Mouse (Mus musculus) liver, postnatal 0 days (tissue): Measurements from ENCODE around the gene Dnttip1. TPM values are rescaled to one million over a fixed set of nuclear protein-coding genes. Genes with fewer than 3 reads are reported as not detected.

ENCODE experiments used
- ATAC-seq: fragments of 200-750 bp; cut with Nextera tagmentation; 2 replicates; pipeline ENCODE4 v1.8.0; 2017; ENCODE audit warnings: mild to moderate bottlenecking, moderate library complexity
- DNase-seq: peaks from one replicate; pipeline ENCODE4 v3.0.0-alpha.2; 2016
- H3K27ac ChIP-seq: fragments of 300-500 bp; sonication (generic); 2 replicates; pipeline ENCODE4 v1.5.1; 2014; ENCODE audit warnings: antibody characterized with exemption, moderate library complexity, mild to moderate bottlenecking, low read depth
- H3K27me3 ChIP-seq: fragments of 300-500 bp; sonication (generic); 2 replicates; pipeline ENCODE4 v1.6.1; 2014; ENCODE audit warnings: low read length, control low read depth, mixed read lengths; ENCODE audit not compliant: insufficient read depth
- H3K36me3 ChIP-seq: fragments of 300-500 bp; sonication (generic); replicated peaks from 2 replicates; pipeline ENCODE4 v1.6.1; 2014; ENCODE audit warnings: mild to moderate bottlenecking, control low read depth, low read length, moderate library complexity, mixed read lengths; ENCODE audit not compliant: insufficient read depth
- H3K4me1 ChIP-seq: fragments of 300-500 bp; sonication (generic); 2 replicates; pipeline ENCODE4 v1.6.1; 2014; ENCODE audit warnings: antibody characterized with exemption, mild to moderate bottlenecking, control low read depth; ENCODE audit not compliant: insufficient read depth
- H3K4me2 ChIP-seq: fragments of 300-500 bp; sonication (generic); 2 replicates; pipeline ENCODE4 v1.6.1; 2014; ENCODE audit warnings: low read depth, mild to moderate bottlenecking, low read length, moderate library complexity, mixed read lengths
- H3K4me3 ChIP-seq: fragments of 300-500 bp; sonication (generic); 2 replicates; pipeline ENCODE4 v1.5.1; 2014; ENCODE audit warnings: low read depth, low read length
- H3K9ac ChIP-seq: fragments of 300-500 bp; sonication (generic); replicated peaks from 2 replicates; pipeline ENCODE4 v1.6.1; 2014; ENCODE audit warnings: mild to moderate bottlenecking, moderate library complexity
- H3K9me3 ChIP-seq: fragments of 300-500 bp; sonication (generic); 2 replicates; pipeline ENCODE4 v1.6.1; 2016; ENCODE audit warnings: mild to moderate bottlenecking, control low read depth, low read length, mixed read lengths
- CTCF ChIP-seq: sonication (generic); IDR thresholded peaks from 2 replicates; pipeline ENCODE4 v1.5.1; 2016; ENCODE audit warnings: antibody characterized with exemption, low read depth
- EP300 ChIP-seq: IDR thresholded peaks from 2 replicates; pipeline ENCODE4 v1.6.1; 2016; ENCODE audit warnings: antibody characterized with exemption, low read depth, mild to moderate bottlenecking
- WGBS: fragments of 180-500 bp; shearing (Covaris S2); extraction: QIAGEN DNeasy Blood & Tissue Kit; methylation state at CpG from one replicate; pipeline ENCODE4 v1.1.7; 2014; ENCODE audit not compliant: insufficient replicate concordance; 5-methylcytosine and 5-hydroxymethylcytosine counted together
- polyA plus RNA-seq: library from polyadenylated mRNA; unstranded; fragments of >200 nt; fragmentation: Nextera tagmentation; extraction: Ambion mirVana; gene quantifications from 2 replicates; pipeline ENCODE4 v1.2.1, GENCODE M21; 2015

Dnttip1 gene
- polyA plus RNA-seq, 1 experiment from 2014 or later, result 33.7 TPM

DNA sequence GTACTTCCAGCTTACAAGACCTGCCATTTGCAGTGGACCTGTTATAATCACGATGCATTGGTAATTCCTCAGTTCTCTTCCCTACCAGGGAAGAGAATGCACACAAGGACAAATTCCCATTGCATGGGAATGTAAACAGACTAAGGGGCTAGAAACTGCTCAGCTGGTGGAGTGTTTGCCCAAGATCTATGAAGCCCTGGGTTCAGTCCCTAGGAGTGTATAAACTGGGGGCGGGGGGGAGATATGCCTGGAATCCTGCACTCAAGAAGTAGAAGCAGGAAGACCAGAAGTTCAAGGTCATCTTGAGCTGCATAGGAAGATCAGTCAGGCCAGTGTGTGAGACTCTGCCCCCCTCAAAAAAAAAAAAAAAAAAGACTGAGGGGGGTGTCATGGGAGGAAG, 12.5 kb upstream of the Dnttip1 start:
- TF ChIP-seq CTCF, result no peak
- ATAC-seq (no peak), DNase-seq (no peak)
- Histone ChIP-seq H3K36me3 (no peaks in the 10 kb centered on the region), H3K27ac (no peak overlapping the region), H3K9me3 (no peaks in the 10 kb centered on the region), H3K27me3 (no peaks in the 10 kb centered on the region), H3K4me3 (no peak overlapping the region), H3K4me2 (no peak overlapping the region), H3K9ac (no peak overlapping the region), H3K4me1 (no peaks in the 10 kb centered on the region)
- 52% methylated on average over 2 of the region's 2 CpGs for WGBS

DNA sequence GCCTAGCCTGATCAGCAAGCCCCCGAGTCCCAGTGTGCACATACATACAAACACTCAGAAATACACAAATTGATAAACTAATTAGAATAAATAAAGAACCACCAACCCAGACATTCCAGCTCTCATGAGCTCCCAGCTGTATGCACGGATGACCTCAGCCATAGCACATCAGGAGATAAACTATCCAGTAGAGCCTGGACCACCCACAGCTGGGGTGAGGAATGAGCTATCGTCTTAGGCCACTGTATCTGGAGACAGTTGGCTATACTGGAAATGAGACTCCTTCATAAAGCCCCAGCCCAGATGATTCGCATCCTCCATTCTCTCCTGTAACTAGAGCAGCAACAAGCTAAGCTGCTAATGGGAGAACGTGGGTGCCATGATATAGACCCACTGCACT, 10.9 kb upstream of the Dnttip1 start:
- no peak for ATAC-seq
- 65% methylated on average over 5 of the region's 5 CpGs for WGBS

DNA sequence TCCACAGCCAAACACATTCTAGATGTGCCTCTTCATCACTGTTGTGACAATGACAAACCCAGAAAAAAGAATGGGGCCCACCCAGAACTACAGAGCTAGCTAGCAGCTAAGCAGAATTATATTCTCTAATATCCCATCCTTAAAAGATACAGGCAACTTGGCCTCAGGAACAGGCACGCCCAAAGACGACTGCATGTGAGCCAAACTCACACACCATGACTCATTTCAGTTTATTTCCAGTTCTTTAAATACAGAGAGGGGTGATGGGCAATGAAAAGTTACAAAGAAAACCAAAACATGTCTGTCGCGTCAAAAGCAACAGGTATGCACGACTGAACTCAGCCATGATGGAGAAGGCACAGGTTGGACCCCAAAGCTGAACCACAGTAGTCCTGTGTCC, 10.3 kb upstream of the Dnttip1 start:
- Histone ChIP-seq H3K4me1 (no peaks in the 10 kb centered on the region), H3K4me3 (no peak overlapping the region), H3K4me2 (no peak overlapping the region), H3K27me3 (no peaks in the 10 kb centered on the region), H3K9me3 (no peaks in the 10 kb centered on the region), H3K36me3 (no peaks in the 10 kb centered on the region), H3K27ac (no peak overlapping the region), H3K9ac (no peak overlapping the region)
- DNase-seq (no peak), ATAC-seq (no peak)
- TF ChIP-seq EP300 (no peak), CTCF (no peak)
- WGBS, result 82% methylated on average over 5 of the region's 5 CpGs

More for the DNA sequence above, 10.9 kb upstream of the Dnttip1 start:
- no peak overlapping the region for H3K9ac ChIP-seq
- H3K27me3 ChIP-seq, result no peaks in the 10 kb centered on the region
- no peak overlapping the region for H3K4me3 ChIP-seq
- no peak overlapping the region for H3K27ac ChIP-seq
- TF ChIP-seq EP300 (no peak), CTCF (no peak)
- no peak overlapping the region for H3K4me2 ChIP-seq
- H3K4me1 ChIP-seq, result no peaks in the 10 kb centered on the region
- H3K36me3 ChIP-seq, result no peaks in the 10 kb centered on the region
- DNase-seq, result no peak
- no peaks in the 10 kb centered on the region for H3K9me3 ChIP-seq

DNA sequence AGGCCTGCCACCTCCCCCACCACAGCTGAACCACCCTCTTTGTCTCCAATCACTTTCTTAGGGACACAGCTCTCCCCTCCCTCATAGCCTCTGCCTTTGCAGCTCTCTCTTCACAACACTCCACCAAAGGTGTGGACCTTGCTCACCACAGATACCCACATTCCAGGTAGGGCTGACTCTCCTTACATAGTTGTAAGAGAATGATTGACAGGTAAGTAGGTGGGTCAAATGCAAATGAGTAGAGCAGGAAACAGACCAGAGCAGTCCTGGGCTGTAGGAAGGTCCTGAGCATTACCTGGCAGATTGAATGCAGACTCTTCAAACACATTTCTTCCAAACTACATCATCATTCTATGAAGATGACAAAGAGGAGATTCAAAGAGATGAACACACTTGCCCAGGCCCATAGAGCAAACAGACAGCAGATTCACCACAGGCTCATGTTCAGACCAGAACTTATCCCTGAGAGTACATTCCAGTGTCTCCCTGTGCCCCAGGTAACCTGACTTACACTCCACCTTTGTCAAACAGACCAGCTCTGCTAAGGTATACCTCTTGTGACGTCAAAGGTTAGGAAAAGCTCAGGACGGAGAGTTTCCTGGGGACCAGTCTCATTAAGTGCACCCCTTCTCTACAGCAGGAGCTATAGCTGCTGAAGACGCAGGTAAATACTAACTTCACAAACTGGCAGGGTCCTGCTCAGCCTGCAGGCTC, 8.2 kb upstream of the Dnttip1 start:
- Histone ChIP-seq H3K4me1 (no peaks in the 10 kb centered on the region), H3K9me3 (no peaks in the 10 kb centered on the region), H3K4me2 (no peak overlapping the region), H3K27me3 (no peaks in the 10 kb centered on the region), H3K27ac (no peak overlapping the region), H3K36me3 (no peaks in the 10 kb centered on the region), H3K9ac (no peak overlapping the region), H3K4me3 (no peak overlapping the region)
- ATAC-seq (peak; percentile 69), DNase-seq (no peak)
- TF ChIP-seq EP300, result no peak
- TF ChIP-seq CTCF, result no peak
- WGBS, result 52% methylated on average over 3 of the region's 3 CpGs

DNA sequence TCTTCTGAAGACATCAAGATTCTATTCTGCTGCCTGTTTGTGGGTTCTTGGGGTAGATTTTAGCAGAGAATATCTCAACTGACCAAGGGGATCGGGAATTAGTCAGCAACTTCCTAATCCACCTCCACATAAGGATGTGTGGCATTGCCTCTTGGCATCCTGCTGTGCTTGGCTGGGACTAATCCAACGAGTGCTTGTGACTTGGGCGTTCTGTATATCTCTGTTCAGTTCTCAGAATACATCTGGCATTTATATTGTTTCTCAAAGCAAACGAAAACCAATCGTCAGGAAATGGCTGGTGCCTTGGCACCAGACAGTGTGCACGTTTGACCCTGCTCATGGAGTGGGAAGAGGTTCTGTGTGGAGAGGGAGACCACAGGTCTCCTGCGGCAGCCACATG, 5.9 kb upstream of the Dnttip1 start:
- H3K9ac ChIP-seq, result no peak overlapping the region
- no peak overlapping the region for H3K27ac ChIP-seq
- H3K36me3 ChIP-seq, result no peaks in the 10 kb centered on the region
- no peaks in the 10 kb centered on the region for H3K27me3 ChIP-seq
- H3K9me3 ChIP-seq, result no peaks in the 10 kb centered on the region
- TF ChIP-seq EP300 (no peak), CTCF (no peak)
- ATAC-seq, result no peak
- WGBS, result 58% methylated on average over 7 of the region's 7 CpGs
- peaks cover 11% of the 10 kb centered on the region; the same call in 1 of the 2 replicates for H3K4me1 ChIP-seq
- no peak for DNase-seq
- H3K4me2 ChIP-seq, result no peak overlapping the region
- H3K4me3 ChIP-seq, result no peak overlapping the region

DNA sequence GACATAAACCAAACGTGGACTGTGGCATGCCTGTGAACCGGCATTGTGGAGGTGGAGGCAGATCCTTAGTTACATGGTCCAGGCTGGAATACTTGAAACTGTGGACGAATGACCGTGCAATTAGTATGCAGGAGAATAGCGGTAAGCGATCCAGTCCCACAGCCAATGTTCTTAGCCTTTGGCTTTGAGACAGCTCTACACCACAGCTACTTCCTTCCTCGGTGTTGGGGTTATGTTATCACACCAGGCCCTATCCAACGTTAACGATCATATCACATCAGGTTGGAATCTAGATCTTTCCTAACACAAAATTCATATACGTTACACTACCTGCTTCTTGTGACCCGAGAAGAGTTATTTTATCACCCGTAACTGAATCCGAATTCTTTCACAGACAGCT, 796 bp upstream of the Dnttip1 start:
- Histone ChIP-seq H3K4me3 (peak overlapping the region; percentile 73), H3K4me2 (peak overlapping the region; percentile 89), H3K9ac (0 out of 2 replicates have a peak overlapping the region, but pooled peaks have one; percentile 91), H3K9me3 (no peaks in the 10 kb centered on the region), H3K27me3 (no peaks in the 10 kb centered on the region), H3K4me1 (peaks cover 24% of the 10 kb centered on the region), H3K27ac (no peak overlapping the region), H3K36me3 (peaks cover 27% of the 10 kb centered on the region)
- DNase-seq, result no peak
- TF ChIP-seq EP300 (no peak), CTCF (no peak)
- 55% methylated on average over 13 of the region's 13 CpGs for WGBS
- no peak for ATAC-seq
